Mouse (Mus musculus) embryonic stem cell, embryonic (primary cell): Measurements from ENCODE around the gene Mast3.

Experiments used
- CTCF ChIA-PET, 4 experiments: fragments of 300-600 bp in 2 of 4; fragments of 350-600 bp in 2 of 4; sonication (Branson Sonifier 250); formaldehyde crosslinking; loops; one replicate each; lab custom pipeline; 2022; ENCODE audit warnings: inconsistent platforms in 2 of 4; lab: Charles Lee
- POLR2A ChIA-PET, 4 experiments: fragments of 300-600 bp in 2 of 4; fragments of 350-600 bp in 2 of 4; sonication (Branson Sonifier 250); formaldehyde crosslinking; loops; one replicate each; lab custom pipeline; 2022; ENCODE audit warnings: antibody characterized with exemption in 4 of 4, inconsistent platforms in 1 of 4; lab: Charles Lee

The Mast3 gene

DNA sequence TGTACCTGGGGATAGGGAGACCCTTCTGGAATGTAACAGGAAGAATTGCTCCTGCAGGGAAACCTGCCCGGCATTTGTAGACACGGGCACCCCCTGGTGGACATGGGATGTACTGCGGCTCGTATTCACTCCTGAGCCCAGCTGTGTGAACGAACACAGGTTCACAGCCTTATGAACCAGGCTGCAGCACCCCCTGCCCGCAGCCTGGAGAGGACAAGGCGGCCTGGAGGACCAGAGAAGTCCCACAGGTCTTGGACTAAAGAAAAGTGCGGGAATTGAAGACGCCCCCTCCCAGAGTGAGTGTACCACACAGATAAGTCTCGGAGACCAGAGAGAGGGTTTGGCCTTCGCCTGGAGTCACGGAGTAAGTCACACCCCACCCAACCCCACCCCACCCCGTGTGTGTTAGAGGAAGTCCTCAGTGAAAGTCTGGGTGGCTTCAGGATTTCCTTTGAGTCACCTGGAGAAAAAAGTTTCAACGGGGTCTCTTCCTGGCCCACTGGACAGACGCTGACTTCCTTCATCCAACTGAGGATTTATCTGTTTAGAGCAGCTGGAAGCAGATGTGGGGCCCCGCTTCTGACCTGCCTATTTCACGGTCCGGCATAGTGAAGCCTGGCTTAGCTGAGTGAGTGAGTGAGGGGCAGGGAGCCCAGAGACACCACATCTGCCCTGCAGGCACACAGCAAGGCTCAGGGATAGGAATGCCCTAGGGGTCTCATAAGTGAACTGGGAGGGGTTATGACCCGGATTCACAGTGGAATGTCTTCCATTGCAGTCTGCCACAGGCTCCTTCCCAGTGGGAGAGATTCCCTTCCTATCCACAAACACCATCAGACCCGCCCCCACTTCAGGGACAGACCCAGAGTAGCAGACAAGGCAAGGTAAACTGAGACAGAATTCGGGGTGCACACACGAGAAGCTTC is 36.6 kb upstream of the Mast3 start:
- POLR2A ChIA-PET: interaction anchor here in 3 of 4 experiments (0.6 to 12.1 kb wide), 47 partner anchors 8 to 482 kb away, joined by 3 to 391 read pairs (median 22); partner anchors contain the start of genes Rpl18a (in 3 of the 3), Pik3r2 (in 2 of the 3), Ccdc124 (in 1 of the 3) and Gdf15 (in 1 of the 3)
- CTCF ChIA-PET: interaction anchor here (0.5 to 8.0 kb wide), 59 partner anchors 8 to 677 kb away, joined by 3 to 140 read pairs (median 4); partner anchors contain the start of genes Gm3336 (in 2 of the 4), Homer3 (in 1 of the 4), Jund (in 1 of the 4) and Lsm4 (in 1 of the 4)

GRCm38 (mm10) chr8:70840590-70840989 is 35.7 kb upstream of the Mast3 start:
- POLR2A ChIA-PET: interaction anchor here in 3 of 4 experiments (0.7 to 12.1 kb wide), 63 partner anchors 8 to 521 kb away, joined by 3 to 391 read pairs (median 22); partner anchors contain the start of genes Rpl18a (in 3 of the 3), Lsm4 (in 2 of the 3), Mast3 (in 2 of the 3) and Mpv17l2 (in 2 of the 3)
- CTCF ChIA-PET: interaction anchor here (0.6 to 8.0 kb wide), 51 partner anchors 9 to 558 kb away, joined by 3 to 140 read pairs (median 4); partner anchors contain the start of genes Gm3336 (in 2 of the 4), Homer3 (in 1 of the 4), Lsm4 (in 1 of the 4) and Mpv17l2 (in 1 of the 4)

DNA sequence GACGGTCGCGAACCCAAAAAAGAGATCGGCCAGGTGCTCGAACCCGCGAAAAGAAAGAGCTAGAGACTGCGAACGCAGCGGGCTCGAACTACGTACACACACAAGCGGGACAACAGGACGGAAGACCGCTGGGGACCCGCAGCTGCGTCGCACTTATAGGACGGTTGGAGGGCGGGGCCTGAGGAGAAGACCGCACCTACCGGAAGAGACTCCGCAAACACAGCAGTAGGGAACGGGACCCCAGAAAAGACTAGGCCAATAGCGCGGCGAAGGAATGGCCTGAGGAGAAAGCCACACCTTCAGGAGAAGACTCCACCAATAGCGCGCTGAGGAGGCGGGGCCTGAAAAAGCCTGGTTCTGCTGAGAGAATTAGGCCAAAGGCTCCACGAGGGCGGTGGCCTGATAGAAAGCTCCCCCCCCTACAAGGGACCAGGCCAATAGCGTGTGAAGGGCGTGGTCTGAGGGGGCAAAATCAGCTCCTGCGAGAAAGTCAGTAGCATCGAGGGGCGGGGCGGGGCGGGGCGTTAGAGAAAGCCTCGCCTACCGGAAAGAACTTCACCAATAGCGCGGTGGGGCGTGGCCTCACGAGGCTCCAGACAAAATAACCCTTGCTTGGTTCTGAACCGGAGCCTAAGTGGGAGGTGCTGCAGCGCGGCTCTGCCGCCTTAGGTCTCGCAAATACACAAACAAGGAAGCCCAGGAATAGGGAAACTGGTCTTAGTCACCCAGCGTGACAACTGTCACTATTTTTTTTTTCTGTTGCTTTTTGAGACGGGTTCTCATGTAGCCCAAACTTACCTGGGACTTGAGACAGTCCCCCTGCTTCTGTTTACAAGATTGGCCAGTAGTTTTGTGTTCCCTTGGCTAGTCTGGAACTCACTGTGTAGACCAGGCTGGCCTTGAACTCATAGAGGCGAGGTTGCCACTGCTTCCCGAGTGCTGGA is 34.8 kb upstream of the Mast3 start, which contains the start of gene Arrdc2:
Gene Arrdc2, minus strand, starts transcription at position 313 of the 944 bp plus-strand sequence.
- POLR2A ChIA-PET: interaction anchor here (0.5 to 12.1 kb wide), 277 partner anchors 8 to 1017 kb away, joined by 3 to 391 read pairs (median 5); partner anchors contain the start of genes Lsm4 (in 4 of the 4), Mpv17l2 (in 4 of the 4), Gm3336 (in 3 of the 4) and Iqcn (in 3 of the 4)
- CTCF ChIA-PET: interaction anchor here (0.6 to 6.6 kb wide), 85 partner anchors 9 to 682 kb away, joined by 3 to 92 read pairs (median 6); partner anchors contain the start of genes Gm3336 (in 3 of the 4), Lsm4 (in 2 of the 4), Jund (in 1 of the 4) and Klhl26 (in 1 of the 4)

DNA sequence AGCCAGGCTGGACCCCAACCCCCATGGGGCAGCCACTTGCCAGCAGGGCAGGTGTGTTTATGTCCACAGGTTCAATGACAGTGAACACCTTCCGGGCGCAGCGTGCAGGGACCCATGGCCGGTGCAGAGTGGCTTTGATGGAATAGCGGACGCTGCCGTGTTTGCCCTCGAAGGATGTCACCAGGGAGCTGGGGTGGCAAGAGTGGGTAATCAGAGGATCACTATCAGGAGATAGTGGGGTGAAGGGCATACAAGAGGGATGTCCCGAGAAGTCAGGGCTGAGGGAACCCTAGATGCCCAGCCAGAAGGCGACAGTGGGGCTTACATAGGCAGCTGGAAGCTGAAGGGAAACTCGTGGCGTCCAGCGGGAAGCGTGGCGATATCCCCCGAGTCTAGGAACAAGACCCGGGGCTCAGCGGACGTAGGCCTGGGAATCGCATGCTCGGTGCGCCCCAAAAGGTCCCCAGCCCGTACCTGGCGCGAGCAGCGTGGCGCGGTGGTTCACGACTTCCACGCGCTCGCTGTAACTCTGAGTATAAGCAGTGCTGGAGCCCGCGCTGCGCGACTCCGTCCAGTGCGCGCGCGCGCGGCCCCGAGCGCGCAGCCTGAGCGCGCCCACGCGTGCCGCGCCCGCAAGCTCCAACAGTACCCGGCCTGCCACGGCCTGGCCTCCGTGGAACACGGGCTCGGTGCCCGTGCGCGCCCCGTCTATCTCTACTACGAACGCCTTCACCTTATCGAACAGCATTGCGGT is 34.0 kb upstream of the Mast3 start:
- ChIA-PET POLR2A (interaction anchor here (0.6 to 12.1 kb wide), 243 partner anchors 10 to 1016 kb away, joined by 3 to 391 read pairs (median 6); partner anchors contain the start of genes Lsm4 (in 4 of the 4), Mpv17l2 (in 4 of the 4), Gm3336 (in 3 of the 4) and Iqcn (in 3 of the 4)), CTCF (interaction anchor here (0.5 to 6.6 kb wide), 72 partner anchors 10 to 683 kb away, joined by 3 to 92 read pairs (median 6); partner anchors contain the start of genes Gm3336 (in 2 of the 4), Jund (in 1 of the 4), Klhl26 (in 1 of the 4) and Lsm4 (in 1 of the 4))

DNA sequence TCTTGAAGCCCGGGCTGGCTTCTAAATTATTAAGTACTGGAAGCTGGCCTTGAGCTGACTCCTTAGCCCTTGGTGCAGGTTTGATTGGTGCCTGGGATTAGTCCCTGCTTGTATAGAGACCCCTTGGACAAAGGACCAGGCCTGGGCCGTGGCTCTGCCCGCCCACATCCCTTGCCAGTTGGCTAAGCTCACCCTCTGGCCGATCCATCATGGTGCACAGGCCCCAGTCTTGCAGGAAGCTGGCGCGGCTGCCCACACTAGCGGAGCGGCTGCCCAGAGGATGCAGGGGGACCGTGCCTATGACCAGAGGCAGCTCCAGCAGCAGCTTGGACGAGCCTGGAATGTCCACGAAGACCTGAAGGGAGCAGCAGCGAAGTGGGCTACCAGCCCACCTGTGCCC is 31.8 kb upstream of the Mast3 start:
- ChIA-PET POLR2A (interaction anchor here in 3 of 4 experiments (0.9 to 4.8 kb wide), 25 partner anchors 8 to 331 kb away, joined by 3 to 36 read pairs (median 4); partner anchors contain the start of genes Jund (in 1 of the 3), Mast3 (in 1 of the 3), Mpv17l2 (in 1 of the 3) and Pik3r2 (in 1 of the 3)), CTCF (interaction anchor here in 2 of 4 experiments (0.7 to 5.3 kb wide), 6 partner anchors 8 to 200 kb away, joined by 3 to 24 read pairs (median 4); partner anchors contain the start of gene Gm3336 (in 1 of the 2))

DNA sequence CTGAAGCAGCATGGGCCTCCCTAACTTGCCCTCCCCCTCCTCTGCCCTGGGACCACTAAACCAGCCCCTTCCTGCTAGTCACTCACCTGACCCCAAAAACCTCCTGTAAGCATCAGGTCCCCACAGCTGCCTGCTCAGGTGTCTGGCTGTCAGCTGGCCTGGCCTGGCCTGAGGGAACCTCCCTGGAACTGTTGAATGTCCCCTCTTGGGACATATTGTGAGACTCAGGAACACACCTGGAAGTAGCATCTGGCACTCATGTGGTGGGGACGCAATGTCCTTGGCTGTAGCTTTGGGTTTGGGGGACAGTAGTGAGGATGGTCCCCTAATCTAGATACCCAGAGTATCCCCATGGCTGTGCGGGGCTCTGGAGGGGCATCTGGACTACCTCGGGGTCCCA is 29.2 kb upstream of the Mast3 start:
- ChIA-PET POLR2A (interaction anchor here in 3 of 4 experiments (0.7 to 4.8 kb wide), 18 partner anchors 10 to 211 kb away, joined by 3 to 36 read pairs (median 4); partner anchors contain the start of genes Jund (in 3 of the 3), Pgpep1 (in 1 of the 3) and Rpl18a (in 1 of the 3)), CTCF (interaction anchor here in 3 of 4 experiments (0.8 to 5.3 kb wide), 6 partner anchors 11 to 37 kb away, joined by 3 to 24 read pairs (median 11); no protein-coding TSS in a partner anchor)

DNA sequence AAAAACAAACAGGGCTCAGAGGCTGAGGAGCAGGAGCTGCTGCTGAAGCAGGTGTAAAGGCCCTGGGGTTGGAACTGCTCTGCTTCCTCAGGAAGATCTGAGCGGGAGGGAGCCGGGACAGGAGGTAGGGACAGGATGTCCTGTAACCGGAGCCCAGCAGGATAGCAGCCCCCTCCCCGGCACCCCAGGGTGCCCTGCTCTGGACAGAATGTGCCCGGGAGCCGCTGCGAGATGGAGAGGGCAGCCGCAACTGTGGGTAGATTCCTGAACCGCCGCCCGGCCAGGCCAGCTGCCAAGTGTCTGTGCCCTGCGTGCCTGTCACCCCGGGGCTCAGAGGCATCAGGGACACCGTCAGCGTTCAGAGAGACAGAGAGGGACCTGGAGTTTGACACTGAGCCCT is 28.7 kb upstream of the Mast3 start:
- ChIA-PET POLR2A (interaction anchor here in 3 of 4 experiments (0.7 to 4.8 kb wide), 20 partner anchors 9 to 224 kb away, joined by 3 to 36 read pairs (median 4); partner anchors contain the start of genes Jund (in 3 of the 3), Gm3336 (in 1 of the 3), Pgpep1 (in 1 of the 3) and Rpl18a (in 1 of the 3)), CTCF (interaction anchor here in 3 of 4 experiments (0.8 to 5.3 kb wide), 6 partner anchors 11 to 36 kb away, joined by 3 to 24 read pairs (median 11); no protein-coding TSS in a partner anchor)

- ChIA-PET POLR2A (interaction anchor here in 2 of 4 experiments (0.7 to 4.8 kb wide), 19 partner anchors 9 to 223 kb away, joined by 3 to 36 read pairs (median 4); partner anchors contain the start of genes Jund (in 2 of the 2), Gm3336 (in 1 of the 2) and Pgpep1 (in 1 of the 2)), CTCF (interaction anchor here in 3 of 4 experiments (0.8 to 5.3 kb wide), 5 partner anchors 11 to 12 kb away, joined by 7 to 24 read pairs (median 14); no protein-coding TSS in a partner anchor)
Observed at GRCm38 (mm10) chr8:70833018-70833482, 28.2 kb upstream of the Mast3 start.

DNA sequence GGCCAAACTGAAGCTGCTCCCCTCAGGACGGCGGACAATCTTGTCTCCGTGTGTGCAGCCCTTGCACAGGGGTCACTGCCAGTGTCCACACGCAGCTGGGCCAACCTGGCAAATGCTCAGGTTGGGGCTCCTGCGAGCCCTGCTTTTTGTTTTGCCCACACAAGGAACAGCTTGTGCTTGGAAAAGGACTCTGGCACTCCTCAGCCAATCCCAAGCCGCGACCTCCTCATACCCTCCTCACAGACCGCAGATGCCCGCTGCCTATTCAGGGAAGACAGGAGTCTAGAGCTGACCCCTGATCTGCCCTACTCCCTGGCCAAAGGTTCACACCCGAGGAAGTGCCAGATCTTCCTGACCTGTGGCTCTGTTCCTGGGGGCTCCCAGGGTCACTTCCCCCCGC is 27.5 kb upstream of the Mast3 start:
- ChIA-PET CTCF (interaction anchor here in 3 of 4 experiments (0.9 to 5.3 kb wide), 6 partner anchors 9 to 69 kb away, joined by 3 to 24 read pairs (median 4); partner anchors contain the start of gene Mast3 (in 1 of the 3)), POLR2A (interaction anchor here in 3 of 4 experiments (0.6 to 13.6 kb wide), 14 partner anchors 8 to 188 kb away, joined by 3 to 188 read pairs (median 4); partner anchors contain the start of genes Jund (in 2 of the 3), Arrdc2 (in 1 of the 3) and Gm3336 (in 1 of the 3))

- CTCF ChIA-PET: interaction anchor here in 3 of 4 experiments (0.6 to 5.3 kb wide), 10 partner anchors 10 to 103 kb away, joined by 3 to 24 read pairs (median 3); partner anchors contain the start of genes Mast3 (in 1 of the 3) and Rpl18a (in 1 of the 3)
Observed at GRCm38 (mm10) chr8:70831517-70831916, 26.7 kb upstream of the Mast3 start.

DNA sequence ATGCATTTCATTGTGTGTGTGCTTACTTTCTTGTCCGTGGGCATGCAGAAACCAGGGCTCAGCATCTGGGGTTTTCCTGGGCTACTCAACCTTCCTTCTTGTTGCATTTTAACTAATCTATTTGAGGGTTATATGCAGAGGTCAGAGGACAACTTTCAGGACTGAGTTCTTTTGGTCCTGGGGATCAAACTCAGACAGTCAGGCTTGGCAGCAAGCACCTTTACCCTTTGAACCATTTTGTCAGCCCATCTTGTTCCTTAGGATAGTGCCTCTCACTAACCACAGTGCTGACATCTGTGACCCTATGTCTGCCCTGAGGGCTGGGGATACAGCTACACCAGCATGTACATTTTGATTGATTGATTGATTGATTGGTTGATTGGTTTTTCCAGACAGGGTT is 22.9 kb upstream of the Mast3 start:
- ChIA-PET POLR2A (interaction anchor here in 3 of 4 experiments (0.7 to 15.6 kb wide), 18 partner anchors 8 to 129 kb away, joined by 3 to 391 read pairs (median 4); partner anchors contain the start of genes Arrdc2 (in 3 of the 3), Jund (in 2 of the 3), Mpv17l2 (in 1 of the 3) and Rpl18a (in 1 of the 3)), CTCF (interaction anchor here (0.9 to 3.6 kb wide), 8 partner anchors 12 to 65 kb away, joined by 3 to 16 read pairs (median 6); partner anchors contain the start of gene Arrdc2 (in 1 of the 4))

More at GRCm38 (mm10) chr8:70831517-70831916, 26.7 kb upstream of the Mast3 start:
- POLR2A ChIA-PET: interaction anchor here in 3 of 4 experiments (0.7 to 13.6 kb wide), 10 partner anchors 8 to 134 kb away, joined by 3 to 188 read pairs (median 4); partner anchors contain the start of genes Arrdc2 (in 2 of the 3), Jund (in 2 of the 3) and Mast3 (in 1 of the 3)

DNA sequence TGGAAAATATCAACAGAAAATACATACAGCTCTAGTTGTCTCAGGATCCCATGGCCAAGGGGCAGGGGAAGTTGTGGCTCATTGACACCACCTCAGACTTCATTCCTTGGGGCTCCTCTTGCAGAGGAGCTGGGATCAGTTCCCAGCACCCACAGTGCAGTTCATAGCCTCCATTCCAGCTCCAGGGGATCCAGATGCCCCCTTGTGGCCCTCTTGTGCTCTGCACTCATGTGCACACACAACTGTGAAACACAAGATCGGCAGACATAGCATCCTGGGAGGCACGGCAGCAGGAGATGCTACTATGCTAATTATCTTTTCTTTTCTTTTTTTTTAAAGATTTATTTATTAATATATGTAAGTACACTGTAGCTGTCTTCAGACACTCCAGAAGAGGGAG is 22.2 kb upstream of the Mast3 start:
- POLR2A ChIA-PET: interaction anchor here (0.7 to 15.6 kb wide), 17 partner anchors 10 to 129 kb away, joined by 3 to 391 read pairs (median 5); partner anchors contain the start of genes Arrdc2 (in 4 of the 4), Jund (in 2 of the 4) and Pik3r2 (in 1 of the 4)
- CTCF ChIA-PET: interaction anchor here in 3 of 4 experiments (0.6 to 3.6 kb wide), 15 partner anchors 8 to 109 kb away, joined by 3 to 14 read pairs (median 3); partner anchors contain the start of genes Arrdc2 (in 2 of the 3), Gm3336 (in 1 of the 3) and Mast3 (in 1 of the 3)

- CTCF ChIA-PET: interaction anchor here in 2 of 4 experiments (0.9 to 4.0 kb wide), 6 partner anchors 14 to 107 kb away, joined by 3 to 17 read pairs (median 4); partner anchors contain the start of genes Gm3336 (in 2 of the 2) and Arrdc2 (in 1 of the 2)
- POLR2A ChIA-PET: interaction anchor here (0.8 to 15.6 kb wide), 19 partner anchors 8 to 195 kb away, joined by 3 to 391 read pairs (median 4); partner anchors contain the start of genes Arrdc2 (in 4 of the 4) and Jund (in 1 of the 4)
Observed at GRCm38 (mm10) chr8:70825816-70826215, 21.0 kb upstream of the Mast3 start.
